In the genomic region with DNA sequence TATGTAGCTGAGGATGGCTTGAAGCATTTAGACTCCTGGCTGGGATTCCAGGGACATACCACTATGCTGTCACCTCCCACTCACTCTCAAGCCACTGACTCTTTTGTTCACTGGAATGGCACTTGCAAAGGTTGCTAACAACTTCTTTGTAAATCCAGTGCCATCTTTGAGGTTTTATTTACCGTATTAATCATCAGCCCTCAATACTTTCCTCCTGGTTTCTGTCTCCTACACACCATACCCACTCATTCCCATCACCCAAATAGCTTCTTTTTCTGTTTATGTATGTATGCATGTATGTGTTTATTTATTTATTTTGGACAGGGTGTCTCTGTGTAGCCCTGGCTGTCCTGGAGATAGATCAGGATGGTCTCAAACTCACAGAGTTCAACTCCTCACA, we compare ENCODE assay signal across 9 mouse cellular contexts. TPM values are rescaled to one million over a fixed set of nuclear protein-coding genes. Genes with fewer than 3 reads are reported as not detected.
DNase-seq lines count a peak whose midpoint lies in the region; ATAC-seq and TF ChIP-seq lines count a peak whose summit lies in the region.
"Had no signal": no experiment of that assay in that cellular context is flagged by ENCODE, and none has a peak within 500 bp of the region (broad histone marks: within the 10 kb centered on the region; RNA-seq: fewer than 3 reads in every experiment).

No protein-coding gene starts in this region.

- peak overlapping the region; percentile 64; the same call in 1 of the 2 replicates for H3K4me3 ChIP-seq in heart, embryonic 16.5 days (ENCODE audit: low read length)
- H3K4me3 ChIP-seq in embryonic facial prominence, embryonic 14.5 days (ENCODE audit: low read depth, low read length): no peak overlapping the region
- no peak overlapping the region for H3K4me3 ChIP-seq in hindbrain, postnatal 0 days (ENCODE audit: low read length)
- no peak overlapping the region for H3K4me3 ChIP-seq in midbrain, embryonic 13.5 days (replicated peaks)

- ATAC-seq in heart, embryonic 16.5 days (replicated peaks; ENCODE audit: extremely low read depth, insufficient read depth, low FRiP score): no peak
- ATAC-seq in embryonic facial prominence, embryonic 14.5 days (ENCODE audit: low read depth): no peak
- ATAC-seq in hindbrain, postnatal 0 days: no peak
- no peak for ATAC-seq in midbrain, embryonic 13.5 days

- H3K27me3 ChIP-seq in heart, embryonic 16.5 days (ENCODE audit: control insufficient read depth, insufficient read depth, low read length): no peaks in the 10 kb centered on the region
- no peaks in the 10 kb centered on the region for H3K27me3 ChIP-seq in embryonic facial prominence, embryonic 14.5 days (replicated peaks; ENCODE audit: control insufficient read depth, insufficient read depth, low read length)
- H3K27me3 ChIP-seq in hindbrain, postnatal 0 days (ENCODE audit: insufficient read depth, low read length): no peaks in the 10 kb centered on the region
- H3K27me3 ChIP-seq in midbrain, embryonic 13.5 days: peaks cover 10% of the 10 kb centered on the region; the same call in 1 of the 2 replicates

- peak overlapping the region; percentile 74 for H3K4me2 ChIP-seq in heart, embryonic 16.5 days (ENCODE audit: low read depth, low read length)
- H3K4me2 ChIP-seq in embryonic facial prominence, embryonic 14.5 days (ENCODE audit: low read depth, low read length): peak overlapping the region; percentile 77
- H3K4me2 ChIP-seq in hindbrain, postnatal 0 days (ENCODE audit: low read depth, low read length): peak overlapping the region; percentile 76; the same call in 1 of the 2 replicates
- H3K4me2 ChIP-seq in midbrain, embryonic 13.5 days (replicated peaks): peak overlapping the region; percentile 56; the same call in 1 of the 2 replicates

- H3K36me3 ChIP-seq in heart, embryonic 16.5 days (ENCODE audit: control insufficient read depth, insufficient read depth): no peaks in the 10 kb centered on the region
- H3K36me3 ChIP-seq in embryonic facial prominence, embryonic 14.5 days (ENCODE audit: control insufficient read depth, insufficient read depth, low read length): no peaks in the 10 kb centered on the region
- no peaks in the 10 kb centered on the region for H3K36me3 ChIP-seq in hindbrain, postnatal 0 days (ENCODE audit: insufficient read depth, low read length)
- H3K36me3 ChIP-seq in midbrain, embryonic 13.5 days: no peaks in the 10 kb centered on the region

- no peak for DNase-seq in heart, postnatal 36 days
- no peak for DNase-seq in embryonic facial prominence, embryonic 14.5 days (ENCODE audit: low spot score)
- no peak for DNase-seq in hindbrain, postnatal 0 days (ENCODE audit: low spot score)
- no peak for DNase-seq in cerebellum, adult 11 months
- DNase-seq in testis, postnatal 14 days (ENCODE audit: low spot score): no peak
- DNase-seq in retina, embryonic 14.5 days (ENCODE audit: low spot score): no peak

- no peak overlapping the region for H3K27ac ChIP-seq in heart, embryonic 16.5 days (ENCODE audit: low read length)
- H3K27ac ChIP-seq in embryonic facial prominence, embryonic 14.5 days (replicated peaks; ENCODE audit: low read depth, low read length): no peak overlapping the region
- no peak overlapping the region for H3K27ac ChIP-seq in hindbrain, postnatal 0 days
- no peak overlapping the region for H3K27ac ChIP-seq in midbrain, embryonic 13.5 days

- intact Hi-C loops in heart, postnatal 36 days (cut with DNase I): no loop called here

- H3K9ac ChIP-seq in heart, embryonic 16.5 days (ENCODE audit: low read length): no peak overlapping the region
- H3K9ac ChIP-seq in embryonic facial prominence, embryonic 14.5 days (ENCODE audit: low read depth, low read length): no peak overlapping the region
- no peak overlapping the region for H3K9ac ChIP-seq in hindbrain, postnatal 0 days (replicated peaks; ENCODE audit: low read length)
- no peak overlapping the region for H3K9ac ChIP-seq in midbrain, embryonic 13.5 days (replicated peaks)

- WGBS in heart, embryonic 16.5 days: 86% methylated on average over 1 of the region's 1 CpGs
- WGBS in embryonic facial prominence, embryonic 14.5 days: 76% methylated on average over 1 of the region's 1 CpGs
- 67% methylated on average over 1 of the region's 1 CpGs for WGBS in hindbrain, postnatal 0 days
- 74% methylated on average over 1 of the region's 1 CpGs for WGBS in midbrain, embryonic 13.5 days

- peaks cover 27% of the 10 kb centered on the region for H3K4me1 ChIP-seq in heart, embryonic 16.5 days (ENCODE audit: control insufficient read depth, insufficient read depth, low read length)
- H3K4me1 ChIP-seq in embryonic facial prominence, embryonic 14.5 days (ENCODE audit: control insufficient read depth, insufficient read depth, low read length): peaks cover 9% of the 10 kb centered on the region
- H3K4me1 ChIP-seq in hindbrain, postnatal 0 days (ENCODE audit: insufficient read depth, low read length): peaks cover 12% of the 10 kb centered on the region; the same call in 1 of the 2 replicates
- peaks cover 16% of the 10 kb centered on the region for H3K4me1 ChIP-seq in midbrain, embryonic 13.5 days (replicated peaks)

- TF ChIP-seq CTCF in hindbrain, postnatal 0 days (IDR thresholded peaks at IDR 0.05; ENCODE audit: low read depth): no peak

- no peaks in the 10 kb centered on the region for H3K9me3 ChIP-seq in heart, embryonic 16.5 days (replicated peaks; ENCODE audit: control insufficient read depth, low read length)
- no peaks in the 10 kb centered on the region for H3K9me3 ChIP-seq in embryonic facial prominence, embryonic 14.5 days (ENCODE audit: control insufficient read depth, low read length)
- H3K9me3 ChIP-seq in hindbrain, postnatal 0 days (ENCODE audit: low read length): no peaks in the 10 kb centered on the region
- no peaks in the 10 kb centered on the region for H3K9me3 ChIP-seq in midbrain, embryonic 13.5 days

RNA-seq across cellular contexts. Expression of a gene that starts 0.8 kb away (rescaled TPM):
- polyA plus RNA-seq in heart, embryonic 16.5 days (2015; fragmentation: Nextera tagmentation; extraction: Ambion mirVana): 36.8 and 39.9 TPM in 2 replicates
- 10 to 100 TPM; 26.5 to 28.5 TPM for total RNA-seq in heart, postnatal 36 days (2021)
- 15.5 and 21.9 TPM in 2 replicates for polyA plus RNA-seq in embryonic facial prominence, embryonic 14.5 days (2014; fragmentation: Nextera tagmentation; extraction: Ambion mirVana)
- total RNA-seq in hindbrain, postnatal 0 days (2014; rRNA removed): 7.5 and 16.5 TPM in 2 replicates
- polyA plus RNA-seq in hindbrain, postnatal 0 days (2015; fragmentation: Nextera tagmentation; extraction: Ambion mirVana): 14.0 and 14.5 TPM in 2 replicates
- polyA plus RNA-seq in midbrain, embryonic 13.5 days (2015; fragmentation: Nextera tagmentation; extraction: Ambion mirVana): 10.2 and 10.4 TPM in 2 replicates

RNA-seq across cellular contexts. Expression of a gene that starts 0.9 kb away (rescaled TPM):
- 0.85 and 0.95 TPM in 2 replicates for polyA plus RNA-seq in heart, embryonic 16.5 days (2015; fragmentation: Nextera tagmentation; extraction: Ambion mirVana)
- not detected for total RNA-seq in heart, postnatal 36 days (2021)
- 1.3 and 1.8 TPM in 2 replicates for polyA plus RNA-seq in embryonic facial prominence, embryonic 14.5 days (2014; fragmentation: Nextera tagmentation; extraction: Ambion mirVana)
- 3.2 and 3.6 TPM in 2 replicates for total RNA-seq in hindbrain, postnatal 0 days (2014; rRNA removed)
- 2.6 and 3.0 TPM in 2 replicates for polyA plus RNA-seq in hindbrain, postnatal 0 days (2015; fragmentation: Nextera tagmentation; extraction: Ambion mirVana)
- 0.31 and 0.83 TPM in 2 replicates for polyA plus RNA-seq in midbrain, embryonic 13.5 days (2015; fragmentation: Nextera tagmentation; extraction: Ambion mirVana)
- total RNA-seq: gastrocnemius, adult 2 months had no signal
